Mouse (Mus musculus) heart, embryonic 12.5 days (tissue): ENCODE measurements around the gene Higd2a. TPM values are rescaled to one million over a fixed set of nuclear protein-coding genes. Genes with fewer than 3 reads are reported as not detected.
"Not testable (repeated sequence)": the region's sequence is repeated elsewhere in the genome, so short reads cannot be mapped to it uniquely, and the experiment has no call there.

Experiments used
- ATAC-seq: fragments of 200-750 bp; cut with Nextera tagmentation; 2 replicates; pipeline ENCODE4 v1.8.0; 2017; ENCODE audit warnings: moderate TSS enrichment, moderate library complexity; ENCODE audit not compliant: insufficient number of reproducible peaks, low FRiP score
- H3K27ac ChIP-seq: fragments of 300-500 bp; sonication (generic); 2 replicates; pipeline ENCODE4 v1.5.1; 2016; ENCODE audit warnings: mild to moderate bottlenecking, moderate library complexity; ENCODE audit not compliant: poor library complexity, severe bottlenecking
- H3K27me3 ChIP-seq: fragments of 300-500 bp; sonication (generic); replicated peaks from 2 replicates; pipeline ENCODE4 v1.6.1; 2016; ENCODE audit warnings: mild to moderate bottlenecking, moderate library complexity
- H3K36me3 ChIP-seq: fragments of 300-500 bp; sonication (generic); 2 replicates; pipeline ENCODE4 v1.6.1; 2016; ENCODE audit warnings: mild to moderate bottlenecking, moderate library complexity
- H3K4me1 ChIP-seq: fragments of 300-500 bp; sonication (generic); replicated peaks from 2 replicates; pipeline ENCODE4 v1.6.1; 2016; ENCODE audit warnings: mild to moderate bottlenecking
- H3K4me2 ChIP-seq: fragments of 300-500 bp; sonication (generic); 2 replicates; pipeline ENCODE4 v1.6.1; 2016; ENCODE audit warnings: mild to moderate bottlenecking, moderate library complexity
- H3K4me3 ChIP-seq: fragments of 300-500 bp; sonication (generic); 2 replicates; pipeline ENCODE4 v1.5.1; 2016; ENCODE audit warnings: mild to moderate bottlenecking
- H3K9ac ChIP-seq: fragments of 300-500 bp; sonication (generic); 2 replicates; pipeline ENCODE4 v1.6.1; 2016; ENCODE audit warnings: mild to moderate bottlenecking, moderate library complexity
- H3K9me3 ChIP-seq: fragments of 300-500 bp; sonication (generic); replicated peaks from 2 replicates; pipeline ENCODE4 v1.6.1; 2016; ENCODE audit warnings: mild to moderate bottlenecking, moderate library complexity
- WGBS: fragments of 180-500 bp; shearing (Covaris S2); methylation state at CpG from one replicate; pipeline ENCODE4 v1.1.7; 2016; 5-methylcytosine and 5-hydroxymethylcytosine counted together
- polyA plus RNA-seq: library from polyadenylated mRNA; unstranded; fragments of >200 nt; fragmentation: Nextera tagmentation; extraction: Ambion mirVana; gene quantifications from 2 replicates; pipeline ENCODE4 v1.2.1, GENCODE M21; 2016

The Higd2a gene
- polyA plus RNA-seq, 1 experiment from 2014 or later, result 242 TPM

GRCm38 (mm10) chr13:54605426-54605825, 15.4 kb downstream of the Higd2a start:
- Histone ChIP-seq H3K27me3 (no peaks in the 10 kb centered on the region), H3K9ac (no peak overlapping the region), H3K27ac (no peak overlapping the region), H3K36me3 (peaks cover 12% of the 10 kb centered on the region; the same call in 1 of the 2 replicates), H3K4me1 (peaks cover 23% of the 10 kb centered on the region), H3K4me2 (no peak overlapping the region), H3K4me3 (no peak overlapping the region), H3K9me3 (no peaks in the 10 kb centered on the region)
- WGBS, result 74% methylated on average over 5 of the region's 5 CpGs
- no peak for ATAC-seq

GRCm38 (mm10) chr13:54607204-54607603, 17.2 kb downstream of the Higd2a start:
- H3K27me3 ChIP-seq, result no peaks in the 10 kb centered on the region
- H3K4me2 ChIP-seq, result no peak overlapping the region
- 65% methylated on average over 5 of the region's 5 CpGs for WGBS
- H3K36me3 ChIP-seq, result peaks cover 12% of the 10 kb centered on the region; the same call in 1 of the 2 replicates
- ATAC-seq, result no peak
- no peak overlapping the region for H3K4me3 ChIP-seq
- peaks cover 28% of the 10 kb centered on the region for H3K4me1 ChIP-seq
- H3K27ac ChIP-seq, result no peak overlapping the region
- H3K9ac ChIP-seq, result no peak overlapping the region
- H3K9me3 ChIP-seq, result no peaks in the 10 kb centered on the region

- ATAC-seq, result no peak
- H3K27me3 ChIP-seq, result no peaks in the 10 kb centered on the region
- H3K4me3 ChIP-seq, result no peak overlapping the region
- H3K4me1 ChIP-seq, result peaks cover 22% of the 10 kb centered on the region
- H3K9ac ChIP-seq, result no peak overlapping the region
- no peak overlapping the region for H3K4me2 ChIP-seq
- no peak overlapping the region for H3K27ac ChIP-seq
- peaks cover 12% of the 10 kb centered on the region; the same call in 1 of the 2 replicates for H3K36me3 ChIP-seq
- 77% methylated on average over 3 of the region's 3 CpGs for WGBS
- no peaks in the 10 kb centered on the region for H3K9me3 ChIP-seq
These were observed 18.0 kb downstream of the Higd2a start for GRCm38 (mm10) chr13:54608002-54608401.

- H3K9me3 ChIP-seq, result no peaks in the 10 kb centered on the region
- peaks cover 20% of the 10 kb centered on the region for H3K4me1 ChIP-seq
- H3K9ac ChIP-seq, result peak overlapping the region; percentile 31; the same call in 1 of the 2 replicates
- H3K27ac ChIP-seq, result no peak overlapping the region
- WGBS, result 32% methylated on average over 8 of the region's 8 CpGs
- peak overlapping the region; percentile 27 for H3K4me2 ChIP-seq
- peaks cover 12% of the 10 kb centered on the region; the same call in 1 of the 2 replicates for H3K36me3 ChIP-seq
- H3K4me3 ChIP-seq, result no peak overlapping the region
- ATAC-seq, result 0 out of 2 replicates have a peak, but pooled peaks have one; percentile 10
- no peaks in the 10 kb centered on the region for H3K27me3 ChIP-seq
These were observed 18.7 kb downstream of the Higd2a start for GRCm38 (mm10) chr13:54608666-54609065.

- ATAC-seq, result no peak
- peak overlapping the region; percentile 27; the same call in 1 of the 2 replicates for H3K4me2 ChIP-seq
- 4% methylated on average over 1 of the region's 1 CpGs for WGBS
- H3K4me3 ChIP-seq, result no peak overlapping the region
- no peaks in the 10 kb centered on the region for H3K27me3 ChIP-seq
- no peak overlapping the region; the same call in 1 of the 2 replicates for H3K27ac ChIP-seq
- H3K4me1 ChIP-seq, result peaks cover 20% of the 10 kb centered on the region
- no peaks in the 10 kb centered on the region for H3K9me3 ChIP-seq
- H3K36me3 ChIP-seq, result peaks cover 12% of the 10 kb centered on the region; the same call in 1 of the 2 replicates
- H3K9ac ChIP-seq, result peak overlapping the region; percentile 31; the same call in 1 of the 2 replicates
These were observed 19.3 kb downstream of the Higd2a start for GRCm38 (mm10) chr13:54609301-54609700.

GRCm38 (mm10) chr13:54610613-54610971, 20.6 kb downstream of the Higd2a start:
- peak overlapping the region; percentile 76 for H3K4me3 ChIP-seq
- 0 out of 2 replicates have a peak, but pooled peaks have one; percentile 26 for ATAC-seq
- peaks cover 20% of the 10 kb centered on the region for H3K4me1 ChIP-seq
- H3K4me2 ChIP-seq, result peak overlapping the region; percentile 96
- H3K27ac ChIP-seq, result 0 out of 2 replicates have a peak overlapping the region, but pooled peaks have one; percentile 7
- H3K36me3 ChIP-seq, result peaks cover 2% of the 10 kb centered on the region; the same call in 1 of the 2 replicates
- H3K27me3 ChIP-seq, result no peaks in the 10 kb centered on the region
- 13% methylated on average over 13 of the region's 13 CpGs for WGBS
- H3K9ac ChIP-seq, result peak overlapping the region; percentile 88
- no peaks in the 10 kb centered on the region for H3K9me3 ChIP-seq

GRCm38 (mm10) chr13:54610972-54611754, 21.2 kb downstream of the Higd2a start, which contains the start of gene Cltb:
Cltb (minus strand) TSS chr13:54611344.
- WGBS, result under 1% methylated on average over 66 of the region's 66 CpGs
- Histone ChIP-seq H3K4me1 (peaks cover 20% of the 10 kb centered on the region), H3K27me3 (no peaks in the 10 kb centered on the region), H3K4me2 (peak within 1 kb of the TSS; percentile 96), H3K9me3 (no peaks in the 10 kb centered on the region), H3K9ac (peak within 1 kb of the TSS; percentile 88), H3K4me3 (peak within 1 kb of the TSS; percentile 76), H3K36me3 (no peaks in the 10 kb centered on the region; the same call in 1 of the 2 replicates), H3K27ac (0 out of 2 replicates have a peak within 1 kb of the TSS, but pooled peaks have one; percentile 7)
- ATAC-seq, result peak; percentile 82

GRCm38 (mm10) chr13:54613141-54613540, 23.1 kb downstream of the Higd2a start:
- not testable (repeated sequence) for ATAC-seq, H3K4me2 ChIP-seq, H3K9me3 ChIP-seq, H3K4me3 ChIP-seq, H3K36me3 ChIP-seq, H3K27me3 ChIP-seq, H3K27ac ChIP-seq, H3K9ac ChIP-seq
- WGBS, result 85% methylated on average over 8 of the region's 8 CpGs
- peaks cover 20% of the 10 kb centered on the region for H3K4me1 ChIP-seq

GRCm38 (mm10) chr13:54616307-54616706, 26.3 kb downstream of the Higd2a start:
- Histone ChIP-seq H3K27me3 (no peaks in the 10 kb centered on the region), H3K9me3 (no peaks in the 10 kb centered on the region), H3K4me1 (0 out of 2 replicates have a peak, but pooled peaks cover 5% of the 10 kb centered on the region), H3K4me2 (no peak overlapping the region), H3K9ac (no peak overlapping the region), H3K36me3 (no peaks in the 10 kb centered on the region), H3K4me3 (no peak overlapping the region), H3K27ac (no peak overlapping the region)
- 79% methylated on average over 8 of the region's 8 CpGs for WGBS
- no peak for ATAC-seq

GRCm38 (mm10) chr13:54616998-54617397, 27.0 kb downstream of the Higd2a start:
- Histone ChIP-seq H3K9ac (no peak overlapping the region), H3K36me3 (no peaks in the 10 kb centered on the region), H3K4me1 (0 out of 2 replicates have a peak, but pooled peaks cover 5% of the 10 kb centered on the region), H3K27me3 (no peaks in the 10 kb centered on the region), H3K4me2 (no peak overlapping the region), H3K9me3 (no peaks in the 10 kb centered on the region), H3K4me3 (no peak overlapping the region), H3K27ac (no peak overlapping the region)
- WGBS, result 65% methylated on average over 6 of the region's 6 CpGs
- no peak for ATAC-seq

GRCm38 (mm10) chr13:54621155-54621932, 31.3 kb downstream of the Higd2a start, which contains the start of gene Faf2:
Faf2 (plus strand) TSS chr13:54621784.
- peak within 1 kb of the TSS; percentile 91 for H3K4me3 ChIP-seq
- H3K4me2 ChIP-seq, result peak within 1 kb of the TSS; percentile 81
- H3K4me1 ChIP-seq, result peaks cover 16% of the 10 kb centered on the region
- peaks cover 3% of the 10 kb centered on the region; the same call in 1 of the 2 replicates for H3K36me3 ChIP-seq
- WGBS, result 7% methylated on average over 44 of the region's 44 CpGs
- ATAC-seq, result peak; percentile 97
- peak within 1 kb of the TSS; percentile 95 for H3K9ac ChIP-seq
- no peaks in the 10 kb centered on the region for H3K9me3 ChIP-seq
- H3K27me3 ChIP-seq, result no peaks in the 10 kb centered on the region
- peak within 1 kb of the TSS; percentile 80 for H3K27ac ChIP-seq
